ENCODE assay signal across 8 mouse cellular contexts in the genomic region with DNA sequence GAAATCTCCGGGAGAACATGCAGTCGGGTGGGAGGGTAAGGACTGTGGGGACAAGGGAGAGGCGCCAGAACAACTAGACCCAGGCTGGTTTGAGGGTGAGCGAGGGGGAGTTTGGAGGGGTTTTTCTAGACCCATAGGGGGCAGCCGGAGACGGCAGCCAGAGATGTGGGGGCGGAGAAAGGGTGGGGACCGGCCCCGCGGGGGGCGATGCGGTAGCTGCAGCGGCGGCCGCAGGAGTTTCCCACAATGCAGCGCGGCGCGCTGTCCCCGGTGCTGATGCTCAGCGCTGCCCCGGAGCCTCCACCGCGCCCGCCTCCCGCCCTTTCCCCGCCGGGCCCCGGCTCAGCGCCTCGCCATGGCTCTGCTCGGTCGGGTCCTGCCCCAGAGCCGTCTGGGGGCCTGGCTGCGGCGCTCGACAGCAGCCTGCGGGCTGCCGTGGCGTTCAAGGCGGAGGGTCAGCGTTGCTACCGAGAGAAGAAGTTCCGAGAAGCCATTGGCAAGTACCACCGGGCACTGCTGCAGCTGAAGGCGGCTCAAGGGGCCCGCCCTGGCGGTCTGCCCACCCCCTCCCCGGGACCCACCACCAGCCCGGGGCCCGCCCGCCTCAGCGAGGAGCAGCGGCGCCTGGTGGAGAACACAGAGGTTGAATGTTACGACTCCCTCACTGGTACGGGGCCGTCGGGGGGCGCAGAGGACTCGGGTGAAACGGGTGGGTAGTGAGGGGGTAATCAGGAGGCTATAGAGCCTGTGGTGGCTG. TPM values are rescaled to one million over a fixed set of nuclear protein-coding genes. Genes with fewer than 3 reads are reported as not detected.
A peak's percentile ranks its signal among the peaks of the same experiment; 100 is the strongest.
DNase-seq lines count a peak whose midpoint lies in the region; ATAC-seq and TF ChIP-seq lines count a peak whose summit lies in the region.

TSS of gene Ttc9b (plus strand) at position 235 of the 757 bp plus-strand sequence.

- peak within 1 kb of the TSS; percentile 40 for H3K4me2 ChIP-seq in kidney, embryonic 14.5 days (replicated peaks; ENCODE audit: low read depth, low read length)
- H3K4me2 ChIP-seq in forebrain, embryonic 14.5 days (ENCODE audit: low read length): peak within 1 kb of the TSS; percentile 80
- H3K4me2 ChIP-seq in myocyte (ENCODE audit: low read depth): no peak within 1 kb of the TSS

- no peaks in the 10 kb centered on the region; the same call in 1 of the 2 replicates for H3K36me3 ChIP-seq in kidney, embryonic 14.5 days (ENCODE audit: control insufficient read depth, insufficient read depth, low read length)
- peaks cover 35% of the 10 kb centered on the region for H3K36me3 ChIP-seq in forebrain, embryonic 14.5 days (ENCODE audit: control insufficient read depth, insufficient read depth, low read length)
- H3K36me3 ChIP-seq in myocyte (ENCODE audit: control insufficient read depth, insufficient read depth): no peaks in the 10 kb centered on the region

- peaks cover 61% of the 10 kb centered on the region for H3K27me3 ChIP-seq in kidney, embryonic 14.5 days (ENCODE audit: control insufficient read depth, insufficient read depth, low read length)
- H3K27me3 ChIP-seq in forebrain, embryonic 14.5 days (replicated peaks; ENCODE audit: control insufficient read depth, insufficient read depth, low read length): peaks cover 2% of the 10 kb centered on the region; the same call in 1 of the 2 replicates
- peaks cover 18% of the 10 kb centered on the region for H3K27me3 ChIP-seq in myocyte (ENCODE audit: control insufficient read depth, insufficient read depth, insufficient read length)

- H3K4me1 ChIP-seq in kidney, embryonic 14.5 days (ENCODE audit: control insufficient read depth, insufficient read depth, low read length): 0 out of 2 replicates have a peak, but pooled peaks cover 4% of the 10 kb centered on the region
- H3K4me1 ChIP-seq in forebrain, embryonic 14.5 days (ENCODE audit: control insufficient read depth, insufficient read depth, low read length): peaks cover 2% of the 10 kb centered on the region; the same call in 1 of the 2 replicates

- peak; percentile 64 for ATAC-seq in kidney, embryonic 14.5 days (ENCODE audit: low FRiP score, low TSS enrichment)
- ATAC-seq in forebrain, embryonic 14.5 days: peak; percentile 80

- no peak for DNase-seq in kidney, adult 9 months
- DNase-seq in cerebellum, adult 11 months: peak; percentile 81
- DNase-seq in forebrain, embryonic 14.5 days (ENCODE audit: low spot score): peak; percentile 89
- DNase-seq in induced T-regulatory cell, adult 2 months (ENCODE audit: low read depth): peak; percentile 65
- peak; percentile 82 to 83 for DNase-seq in left cerebral cortex, postnatal 25 days (ENCODE audit: low spot score in 2 of 2)
- DNase-seq in thymus, postnatal 0 days (ENCODE audit: low spot score): peak; percentile 69

- TF ChIP-seq POLR2A in myocyte (IDR thresholded peaks at IDR 0.05; ENCODE audit: insufficient read length, low read depth): no peak

- H3K79me2 ChIP-seq in myocyte (ENCODE audit: control insufficient read depth, insufficient read depth): no peaks in the 10 kb centered on the region

- H3K9ac ChIP-seq in kidney, embryonic 14.5 days (ENCODE audit: low read depth, low read length): no peak within 1 kb of the TSS
- H3K9ac ChIP-seq in forebrain, embryonic 14.5 days (ENCODE audit: low read length): peak within 1 kb of the TSS; percentile 84

- H3ac ChIP-seq in myocyte (ENCODE audit: control insufficient read depth, insufficient read length): no peak within 1 kb of the TSS

- 5% methylated on average over 45 of the region's 62 CpGs for WGBS in kidney, embryonic 14.5 days
- 1% methylated on average over 58 of the region's 62 CpGs for WGBS in forebrain, embryonic 14.5 days

- H3K27ac ChIP-seq in kidney, embryonic 14.5 days (ENCODE audit: low read depth, low read length): no peak within 1 kb of the TSS
- H3K27ac ChIP-seq in forebrain, embryonic 14.5 days (ENCODE audit: low read depth, low read length): peak within 1 kb of the TSS; percentile 92

- intact Hi-C loops in left cerebral cortex, postnatal 25 days (cut with DNase I): loop anchor here (1.0 to 2.0 kb wide), 4 partner anchors 19 to 112 kb away; no protein-coding TSS in a partner anchor

- H3K9me3 ChIP-seq in kidney, embryonic 14.5 days (ENCODE audit: control insufficient read depth, low read length): no peaks in the 10 kb centered on the region
- no peaks in the 10 kb centered on the region for H3K9me3 ChIP-seq in forebrain, embryonic 14.5 days (replicated peaks; ENCODE audit: control insufficient read depth, low read length)

- peak within 1 kb of the TSS; percentile 15 for H3K4me3 ChIP-seq in kidney, embryonic 14.5 days (ENCODE audit: low read length)
- peak within 1 kb of the TSS; percentile 66 for H3K4me3 ChIP-seq in forebrain, embryonic 14.5 days (ENCODE audit: low read depth, low read length)
- H3K4me3 ChIP-seq in myocyte: no peak within 1 kb of the TSS

TF ChIP-seq in myocyte, 11 proteins besides CTCF, POLR2A, EP300 and RAD21:
- TF ChIP-seq TCF12 (IDR thresholded peaks at IDR 0.05; ENCODE audit: insufficient read depth, poor library complexity, severe bottlenecking) (no peak), REST (IDR thresholded peaks at IDR 0.05; ENCODE audit: insufficient read depth, insufficient read length) (peak; percentile 86)

RNA-seq across cellular contexts. Expression of gene Ttc9b, which starts in this region (rescaled TPM):
- 0.20 TPM in 1 of 2 replicates, not detected in the other for polyA plus RNA-seq in kidney, embryonic 14.5 days (2014; fragmentation: Nextera tagmentation; extraction: Ambion mirVana)
- 69.3 and 73.8 TPM in 2 replicates for polyA plus RNA-seq in forebrain, embryonic 14.5 days (2014; fragmentation: Nextera tagmentation; extraction: Ambion mirVana)
- total RNA-seq in left cerebral cortex, postnatal 25 days (2021): 100 to 1,000 TPM; 137 to 140 TPM
- polyA plus RNA-seq in myocyte (2012; fragmentation: generic; extraction: Trizol): 0.20 TPM
- polyA plus RNA-seq in thymus, postnatal 0 days (2015; fragmentation: Nextera tagmentation; extraction: Ambion mirVana): not detected in 2 replicates

Comparison
In these comparisons a context has a peak if more than half of its experiments do, and no peak if none do; other contexts are left out.
1. RNA of gene Ttc9b (polyA plus RNA-seq): 69.3 to 73.8 TPM in forebrain, embryonic 14.5 days; 0.20 TPM in myocyte (single experiment), 0.20 TPM in kidney, embryonic 14.5 days and not detected in thymus, postnatal 0 days; every median in the first group is over 10 times any median in the second.
2. Peak in ATAC-seq, H3K4me3 ChIP-seq and H3K4me2 ChIP-seq in kidney, embryonic 14.5 days; RNA of the gene not detected or under 1 TPM.
3. Peak in DNase-seq in thymus, postnatal 0 days; RNA of the gene not detected or under 1 TPM.